Mouse (Mus musculus) ES-E14 (cell line): ENCODE data around the gene Irak1bp1.
A peak's percentile ranks its signal among the peaks of the same experiment; 100 is the strongest.

Experiments
- CHD2 ChIP-seq: IDR thresholded peaks from 2 replicates; pipeline ENCODE4 v1.6.1; 2014; ENCODE audit warnings: mild to moderate bottlenecking, low read depth, low read length, inconsistent platforms
- HCFC1 ChIP-seq: IDR thresholded peaks from 2 replicates; pipeline ENCODE4 v1.6.1; 2012; ENCODE audit warnings: low read length, inconsistent platforms, borderline replicate concordance; ENCODE audit not compliant: insufficient read depth
- ZC3H11A ChIP-seq: IDR thresholded peaks from 2 replicates; pipeline ENCODE4 v1.6.1; 2012; ENCODE audit warnings: low read depth, mild to moderate bottlenecking, inconsistent platforms, low read length, borderline replicate concordance
- ZNF384 ChIP-seq: IDR thresholded peaks from 2 replicates; pipeline ENCODE4 v1.6.1; 2012; ENCODE audit warnings: low read depth, low read length, inconsistent platforms

GRCm38 (mm10) chr9:82884177-82884576, 54.8 kb downstream of the Irak1bp1 start:
- TF ChIP-seq ZNF384 (no peak), CHD2 (no peak), HCFC1 (no peak), ZC3H11A (peak; percentile 59; the same call in 1 of the 2 replicates)
